In the genomic region with DNA sequence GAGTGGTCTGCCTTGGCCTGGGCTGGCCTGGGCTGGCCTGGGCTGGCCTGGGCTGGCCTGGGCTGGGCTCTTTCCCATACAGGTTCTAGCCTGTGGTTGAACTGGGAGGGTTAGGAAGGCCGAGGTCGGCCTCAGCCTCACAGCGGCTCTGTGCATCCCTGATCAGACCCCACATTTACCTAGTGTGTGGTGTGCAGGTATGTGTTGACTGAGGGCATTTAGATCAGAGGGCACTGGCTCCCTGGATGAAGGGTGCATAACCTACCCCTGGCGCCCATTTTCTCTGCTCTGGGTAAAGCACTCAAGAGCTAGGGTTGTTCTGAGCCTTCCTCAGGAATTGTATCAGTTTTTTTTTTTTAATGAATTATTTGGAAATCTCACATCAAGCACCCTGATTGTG, we compare ENCODE assay signal across 8 mouse cellular contexts. TPM values are rescaled to one million over a fixed set of nuclear protein-coding genes. Genes with fewer than 3 reads are reported as not detected.
DNase-seq lines count a peak whose midpoint lies in the region; ATAC-seq and TF ChIP-seq lines count a peak whose summit lies in the region.
"Had no signal": no experiment of that assay in that cellular context is flagged by ENCODE, and none has a peak within 500 bp of the region (broad histone marks: within the 10 kb centered on the region; RNA-seq: fewer than 3 reads in every experiment).

A gene (plus strand): TSS at position 224 of the 400 bp plus-strand sequence.

- H3K27ac ChIP-seq in kidney, embryonic 14.5 days (ENCODE audit: low read depth, low read length) = no peak within 1 kb of the TSS
- peak within 1 kb of the TSS; percentile 17; the same call in 1 of the 2 replicates for H3K27ac ChIP-seq in bone marrow macrophage, adult 2 months (ENCODE audit: insufficient read depth, low read depth, low read length)
- 0 out of 2 replicates have a peak within 1 kb of the TSS, but pooled peaks have one; percentile 2 for H3K27ac ChIP-seq in liver, embryonic 13.5 days

- DNase-seq in kidney, postnatal 14 days = no peak
- peak; percentile 51 for DNase-seq in CD4-positive helper T cell, adult 2 months (ENCODE audit: low read depth, low spot score)
- DNase-seq in liver, embryonic 13.5 days = no peak
- no peak for DNase-seq in embryo, embryonic 11 days
- DNase-seq: layer of hippocampus, adult 9-11 months had no signal

- peak within 1 kb of the TSS; percentile 91 for H3K4me2 ChIP-seq in kidney, embryonic 14.5 days (replicated peaks; ENCODE audit: low read depth, low read length)
- peak within 1 kb of the TSS; percentile 81 for H3K4me2 ChIP-seq in liver, embryonic 13.5 days

- TF ChIP-seq POLR2A in bone marrow macrophage, adult 2 months (IDR thresholded peaks at IDR 0.05; ENCODE audit: borderline replicate concordance, low read depth, low read length) = no peak

- no peaks in the 10 kb centered on the region for H3K9me3 ChIP-seq in kidney, embryonic 14.5 days (ENCODE audit: control insufficient read depth, low read length)
- H3K9me3 ChIP-seq in liver, embryonic 13.5 days (replicated peaks) = no peaks in the 10 kb centered on the region

- H3K36me3 ChIP-seq in kidney, embryonic 14.5 days (ENCODE audit: control insufficient read depth, insufficient read depth, low read length) = no peaks in the 10 kb centered on the region
- H3K36me3 ChIP-seq in liver, embryonic 13.5 days = no peaks in the 10 kb centered on the region

- 85% methylated on average over 4 of the region's 4 CpGs for WGBS in kidney, embryonic 14.5 days
- 63% methylated on average over 4 of the region's 4 CpGs for WGBS in liver, embryonic 13.5 days (ENCODE audit: insufficient replicate concordance)

- ATAC-seq in kidney, embryonic 14.5 days (ENCODE audit: low FRiP score, low TSS enrichment) = no peak
- no peak for ATAC-seq in liver, embryonic 13.5 days (ENCODE audit: low read depth)
- ATAC-seq in frontal cortex, adult (ENCODE audit: low TSS enrichment) = no peak

- peaks cover 28% of the 10 kb centered on the region; the same call in 1 of the 2 replicates for H3K4me1 ChIP-seq in kidney, embryonic 14.5 days (ENCODE audit: control insufficient read depth, insufficient read depth, low read length)
- peaks cover 26% of the 10 kb centered on the region for H3K4me1 ChIP-seq in bone marrow macrophage, adult 2 months (ENCODE audit: control insufficient read depth, insufficient read depth, low read length)
- H3K4me1 ChIP-seq in liver, embryonic 13.5 days (replicated peaks) = peaks cover 48% of the 10 kb centered on the region

- no peaks in the 10 kb centered on the region; the same call in none of the 2 replicates for H3K27me3 ChIP-seq in kidney, embryonic 14.5 days (ENCODE audit: control insufficient read depth, insufficient read depth, low read length)
- peaks cover 38% of the 10 kb centered on the region for H3K27me3 ChIP-seq in liver, embryonic 13.5 days

- TF ChIP-seq CTCF in bone marrow macrophage, adult 2 months (IDR thresholded peaks at IDR 0.05; ENCODE audit: low read depth, low read length) = no peak

- H3K9ac ChIP-seq in kidney, embryonic 14.5 days (ENCODE audit: low read depth, low read length) = 0 out of 2 replicates have a peak within 1 kb of the TSS, but pooled peaks have one; percentile 23
- peak within 1 kb of the TSS; percentile 70; the same call in 1 of the 2 replicates for H3K9ac ChIP-seq in liver, embryonic 13.5 days

- H3K4me3 ChIP-seq in kidney, embryonic 14.5 days (ENCODE audit: low read length) = peak within 1 kb of the TSS; percentile 62; the same call in 1 of the 2 replicates
- H3K4me3 ChIP-seq in bone marrow macrophage, adult 2 months (ENCODE audit: insufficient read depth, low read length) = peak within 1 kb of the TSS; percentile 92
- H3K4me3 ChIP-seq in liver, embryonic 13.5 days (replicated peaks) = peak within 1 kb of the TSS; percentile 64

RNA-seq across cellular contexts. Expression of the gene that starts here (rescaled TPM):
- not detected in 2 replicates for polyA plus RNA-seq in kidney, embryonic 14.5 days (2014; fragmentation: Nextera tagmentation; extraction: Ambion mirVana)
- polyA plus RNA-seq in bone marrow macrophage, adult 2 months (2012; ENCODE audit: insufficient read depth, insufficient read length, missing spikeins) = 0.59 TPM in 1 of 2 replicates, not detected in the other
- not detected in 2 replicates for polyA plus RNA-seq in liver, embryonic 13.5 days (2015; fragmentation: Nextera tagmentation; extraction: Ambion mirVana)
